Mouse (Mus musculus) layer of hippocampus, adult 2 months (tissue): ENCODE measurements at regions not wholly inside any gene's neighbourhood (a gene's known extent, or its start where the extent isn't known, plus 50 kb on each side); places are given as distances from the start of the nearest gene placed in this dataset.
A peak's percentile ranks its signal among the peaks of the same experiment; 100 is the strongest.

Experiments
- DNase-seq, 2 experiments: peaks; one replicate each; pipeline ENCODE4 v3.0.0; 2022; ENCODE audit warnings: low spot score in 2 of 2
- H3K27ac ChIP-seq: fragments of 200-600 bp; 2 replicates; pipeline ENCODE4 v1.8.1; 2022
- H3K4me3 ChIP-seq: fragments of 200-600 bp; 2 replicates; pipeline ENCODE4 v1.8.1; 2022; ENCODE audit warnings: mild to moderate bottlenecking
- CTCF ChIP-seq: fragments of 200-600 bp; conservative IDR thresholded peaks from 2 replicates; pipeline ENCODE4 v1.8.1; 2022; ENCODE audit warnings: antibody characterized with exemption, mild to moderate bottlenecking, moderate library complexity
- microRNA-seq, 2 experiments: library from miRNA; unstranded; fragments of <30 nt; microRNA quantifications; one replicate each; pipeline ENCODE4 v1.2.0; 2021

DNA sequence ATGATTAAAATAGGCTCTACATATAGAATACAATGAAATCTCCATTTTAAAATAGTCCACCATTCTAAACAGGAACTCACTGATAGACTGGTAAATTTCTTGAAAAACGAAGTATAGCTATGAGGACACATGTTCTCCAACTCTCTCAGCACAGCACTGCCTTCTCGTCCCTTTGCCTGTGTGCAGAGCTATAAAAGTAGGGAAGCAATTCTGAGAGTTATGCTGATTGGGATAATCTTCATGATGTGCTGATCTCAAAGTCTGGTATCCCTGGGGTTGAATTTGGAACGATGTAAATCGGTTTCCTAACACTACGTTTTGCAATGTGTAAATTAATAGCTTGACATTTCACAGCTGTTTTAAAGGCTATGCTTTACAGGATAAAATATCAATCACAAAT, 321.4 kb upstream of the Slitrk5 start:
- no peak overlapping the region for H3K27ac ChIP-seq
- DNase-seq: no peak
- no peak overlapping the region for H3K4me3 ChIP-seq
- no peak for TF ChIP-seq CTCF

DNA sequence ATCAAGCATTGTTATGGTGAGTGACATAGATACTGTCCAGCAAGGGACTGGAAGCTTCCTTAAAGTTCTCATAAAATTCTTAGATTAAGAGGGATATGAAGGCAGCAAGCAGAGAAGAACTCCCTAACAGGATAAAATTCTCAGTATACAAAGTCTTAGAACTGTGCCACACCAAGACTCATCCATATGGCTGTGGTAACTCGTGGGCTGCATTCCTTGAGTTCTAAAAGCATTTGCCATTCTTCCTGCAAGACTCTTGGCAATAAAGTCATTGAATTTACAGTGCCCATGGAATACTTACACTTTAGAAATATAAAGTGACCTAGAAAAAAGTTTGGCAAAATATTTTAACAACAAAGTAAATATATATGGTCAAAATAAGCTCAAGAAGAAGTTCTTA, 278.1 kb upstream of the Slitrk5 start:
- TF ChIP-seq CTCF: no peak
- no peak for DNase-seq
- Histone ChIP-seq H3K4me3 (no peak overlapping the region), H3K27ac (no peak overlapping the region)

DNA sequence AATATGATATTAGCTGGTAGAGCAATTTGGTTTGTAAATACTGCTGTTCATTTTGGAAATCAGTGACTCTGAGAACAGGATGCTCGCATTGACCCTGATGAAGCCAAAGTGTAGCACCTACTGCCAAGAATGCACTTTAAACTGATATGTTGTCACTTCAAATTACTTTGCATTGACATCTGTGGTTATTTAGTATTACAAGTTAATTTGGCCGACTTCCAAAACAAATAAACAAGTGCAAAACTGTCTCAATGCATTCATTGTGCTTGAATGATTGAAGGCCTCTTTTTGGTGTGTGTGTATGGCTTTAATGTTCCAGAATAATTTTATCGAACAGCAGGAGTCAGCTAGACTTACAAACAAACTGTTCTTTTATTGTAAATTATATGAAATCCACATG, 274.1 kb upstream of the Slitrk5 start:
- TF ChIP-seq CTCF: no peak
- Histone ChIP-seq H3K4me3 (no peak overlapping the region), H3K27ac (peak overlapping the region; percentile 19; the same call in 1 of the 2 replicates)
- DNase-seq: no peak

DNA sequence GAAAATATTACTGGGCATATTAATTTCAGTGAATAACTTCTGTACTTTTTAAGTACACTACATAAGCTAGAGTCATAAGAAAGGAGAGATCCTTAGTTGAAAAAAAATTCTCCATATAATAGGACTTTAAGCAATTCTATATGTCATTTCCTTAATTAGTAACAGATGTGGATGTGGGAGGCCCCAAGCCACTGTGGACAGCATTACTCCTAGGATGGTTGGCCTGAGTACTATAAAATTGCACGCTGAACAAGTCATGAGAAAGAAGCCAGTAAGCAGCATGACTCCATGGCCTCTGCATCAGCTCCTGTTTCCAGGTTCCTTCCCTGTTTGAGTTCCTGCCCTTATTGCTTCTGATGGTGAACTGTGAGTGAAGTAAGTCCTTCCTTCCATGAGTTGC, 272.4 kb upstream of the Slitrk5 start:
- no peak for TF ChIP-seq CTCF
- H3K4me3 ChIP-seq: no peak overlapping the region
- H3K27ac ChIP-seq: no peak overlapping the region
- no peak for DNase-seq

DNA sequence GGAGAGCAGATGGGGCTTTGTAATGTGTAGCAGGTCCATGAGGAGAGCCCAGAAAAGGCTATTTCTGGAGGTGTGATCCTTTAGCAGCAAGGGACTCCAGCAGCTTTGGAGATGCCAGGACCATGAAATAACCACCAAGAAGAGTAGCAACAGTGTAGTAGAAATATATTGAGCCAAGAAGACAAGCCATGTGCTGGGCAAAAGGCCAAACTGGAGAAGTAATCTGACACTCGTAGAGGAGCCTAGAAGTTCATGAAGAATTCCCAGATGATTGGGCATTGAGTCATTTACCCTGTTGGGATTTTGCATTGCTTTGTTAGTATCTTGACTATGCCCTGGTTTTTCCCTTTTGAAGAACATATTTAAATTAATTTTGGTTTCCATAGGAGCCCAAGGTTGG, 271.3 kb upstream of the Slitrk5 start:
- Histone ChIP-seq H3K27ac (no peak overlapping the region), H3K4me3 (no peak overlapping the region)
- DNase-seq: no peak
- TF ChIP-seq CTCF: no peak

DNA sequence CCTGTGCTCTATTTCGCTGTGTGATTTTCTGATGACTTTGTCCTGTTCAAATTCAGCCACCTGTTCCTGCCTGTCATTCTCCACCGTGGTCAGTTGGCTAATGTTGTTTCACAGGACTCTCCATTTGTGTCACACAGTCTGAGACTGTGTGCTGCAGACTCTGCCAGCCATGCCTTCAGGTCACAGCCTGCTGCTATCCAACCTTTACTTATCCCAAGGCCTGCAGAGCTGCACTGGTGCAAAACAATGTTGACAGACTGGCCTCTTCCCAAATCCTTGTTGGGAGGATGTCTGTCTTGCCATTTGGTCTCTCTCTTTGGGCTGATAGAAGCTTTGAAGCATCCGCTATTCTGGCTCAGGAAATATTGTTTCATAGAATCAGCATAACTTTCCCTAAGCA, 261.4 kb upstream of the Slitrk5 start:
- no peak overlapping the region for H3K27ac ChIP-seq
- TF ChIP-seq CTCF: no peak
- DNase-seq: no peak
- no peak overlapping the region for H3K4me3 ChIP-seq

DNA sequence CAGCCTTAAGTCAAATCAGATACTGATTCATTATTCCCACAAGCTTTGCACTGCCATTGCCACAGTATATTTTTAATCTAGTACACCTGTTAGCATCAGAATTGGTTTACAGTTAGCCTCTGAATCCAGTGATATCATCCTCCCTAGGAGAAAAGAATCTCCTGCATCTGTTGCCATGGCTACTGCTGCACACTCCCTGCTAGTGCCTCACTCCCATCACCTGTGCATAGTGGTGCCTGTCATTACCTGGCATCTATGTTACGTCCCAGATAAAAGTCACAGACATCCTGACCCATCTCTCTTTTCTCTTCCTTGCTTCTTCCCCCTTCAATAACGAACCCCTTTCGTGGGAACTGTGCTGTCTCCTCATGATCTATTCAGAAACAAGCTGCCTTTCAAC, 256.4 kb upstream of the Slitrk5 start:
- TF ChIP-seq CTCF: no peak
- Histone ChIP-seq H3K4me3 (no peak overlapping the region), H3K27ac (no peak overlapping the region)
- DNase-seq: no peak

DNA sequence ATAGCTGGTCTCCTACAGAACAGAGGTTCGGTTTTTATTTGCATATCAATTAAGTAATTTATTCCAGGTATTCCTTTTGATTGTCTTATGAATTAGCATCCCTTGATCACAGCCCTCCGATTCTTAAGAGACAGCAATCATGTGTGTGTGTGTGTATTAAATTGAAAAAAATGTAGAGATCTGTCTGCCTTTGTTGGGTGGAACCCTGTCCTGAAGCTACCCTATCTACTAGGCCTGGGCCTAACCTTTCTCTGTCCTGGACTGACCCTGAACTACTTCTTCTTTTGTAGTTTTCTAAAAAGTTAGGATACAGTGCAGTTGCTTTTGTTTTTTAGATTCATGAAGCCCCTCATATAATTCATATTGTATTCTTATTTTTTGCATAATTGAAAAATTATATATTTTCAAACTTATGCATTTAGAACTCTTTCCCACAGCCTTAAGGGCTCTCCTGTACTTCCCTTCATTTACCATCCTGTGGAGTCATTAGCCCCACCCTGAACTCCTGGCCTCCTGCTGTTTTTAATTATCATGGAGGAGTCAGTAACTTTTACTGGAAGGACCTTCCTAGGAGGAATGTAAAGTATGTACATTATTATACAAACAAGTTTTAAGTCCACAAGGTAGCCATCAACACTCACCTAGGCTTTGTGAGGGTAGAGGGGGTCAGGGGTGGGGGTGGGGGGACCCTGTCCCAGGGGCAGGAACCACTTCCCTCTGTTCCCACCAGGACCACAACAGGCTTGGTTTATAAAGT, 245.6 kb upstream of the Slitrk5 start:
- no peak for DNase-seq
- no peak overlapping the region for H3K27ac ChIP-seq
- no peak for TF ChIP-seq CTCF
- H3K4me3 ChIP-seq: no peak overlapping the region

Small RNA genes lying in the stretch of these regions (microRNA-seq; reads per million reads assigned to microRNA genes)
- gene Gm22802: 0 reads per million in 2 experiments
